Mouse (Mus musculus) heart, embryonic 14.5 days (tissue): Measurements from ENCODE around the gene Tbc1d2b. TPM values are rescaled to one million over a fixed set of nuclear protein-coding genes. Genes with fewer than 3 reads are reported as not detected.

Experiments
- ATAC-seq: fragments of 200-750 bp; cut with Nextera tagmentation; 2 replicates; pipeline ENCODE4 v1.8.0; 2017; ENCODE audit warnings: low read depth, moderate TSS enrichment; ENCODE audit not compliant: insufficient number of reproducible peaks, insufficient read depth, low FRiP score
- H3K27ac ChIP-seq, 2 experiments: fragments of 200-500 bp in 1 of 2; fragments of 300-500 bp in 1 of 2; sonication (generic) in 1 of 2; replicated peaks in 1 of 2; 2 replicates each; pipeline ENCODE4 v1.5.1; 2012 to 2014; ENCODE audit warnings: low read depth in 2 of 2, low read length in 2 of 2, control low read depth in 1 of 2, mild to moderate bottlenecking in 1 of 2, mixed read lengths in 1 of 2; ENCODE audit not compliant: control insufficient read depth in 1 of 2, insufficient read depth in 1 of 2
- H3K27me3 ChIP-seq: fragments of 300-500 bp; sonication (generic); 2 replicates; pipeline ENCODE4 v1.6.1; 2014; ENCODE audit warnings: mild to moderate bottlenecking, low read length, control low read depth; ENCODE audit not compliant: control insufficient read depth, insufficient read depth
- H3K36me3 ChIP-seq: fragments of 300-500 bp; sonication (generic); 2 replicates; pipeline ENCODE4 v1.6.1; 2014; ENCODE audit warnings: mild to moderate bottlenecking, control low read depth, low read length, mixed read lengths; ENCODE audit not compliant: control insufficient read depth, insufficient read depth
- H3K4me1 ChIP-seq, 2 experiments: fragments of 200-500 bp in 1 of 2; fragments of 300-500 bp in 1 of 2; sonication (generic) in 1 of 2; 2 replicates each; pipeline ENCODE4 v1.6.1; 2012 to 2014; ENCODE audit warnings: low read length in 2 of 2, control low read depth in 1 of 2, mixed read lengths in 1 of 2; ENCODE audit not compliant: control insufficient read depth in 2 of 2, insufficient read depth in 2 of 2
- H3K4me2 ChIP-seq: fragments of 300-500 bp; sonication (generic); 2 replicates; pipeline ENCODE4 v1.6.1; 2014; ENCODE audit warnings: mild to moderate bottlenecking, low read length
- H3K4me3 ChIP-seq, 2 experiments: fragments of 200-500 bp in 1 of 2; fragments of 300-500 bp in 1 of 2; sonication (generic) in 1 of 2; 2 replicates each; pipeline ENCODE4 v1.5.1; 2012 to 2014; ENCODE audit warnings: low read length in 2 of 2, mild to moderate bottlenecking in 2 of 2, control low read depth in 1 of 2, low read depth in 1 of 2, moderate library complexity in 1 of 2; ENCODE audit not compliant: control insufficient read depth in 1 of 2, insufficient read depth in 1 of 2
- H3K9ac ChIP-seq: fragments of 300-500 bp; sonication (generic); 2 replicates; pipeline ENCODE4 v1.6.1; 2014; ENCODE audit warnings: mild to moderate bottlenecking, low read length
- H3K9me3 ChIP-seq: fragments of 300-500 bp; sonication (generic); 2 replicates; pipeline ENCODE4 v1.6.1; 2016; ENCODE audit warnings: low read length, control low read depth; ENCODE audit not compliant: control insufficient read depth
- WGBS: fragments of 180-500 bp; shearing (Covaris S2); extraction: QIAGEN DNeasy Blood & Tissue Kit; methylation state at CpG from one replicate; pipeline ENCODE4 v1.1.7; 2014; 5-methylcytosine and 5-hydroxymethylcytosine counted together
- polyA plus RNA-seq: library from polyadenylated mRNA; unstranded; fragments of >200 nt; fragmentation: Nextera tagmentation; extraction: Ambion mirVana; gene quantifications from 2 replicates; pipeline ENCODE4 v1.2.1, GENCODE M21; 2014

Gene Tbc1d2b
- polyA plus RNA-seq, 1 experiment from 2014 or later, result 7.1 TPM

DNA sequence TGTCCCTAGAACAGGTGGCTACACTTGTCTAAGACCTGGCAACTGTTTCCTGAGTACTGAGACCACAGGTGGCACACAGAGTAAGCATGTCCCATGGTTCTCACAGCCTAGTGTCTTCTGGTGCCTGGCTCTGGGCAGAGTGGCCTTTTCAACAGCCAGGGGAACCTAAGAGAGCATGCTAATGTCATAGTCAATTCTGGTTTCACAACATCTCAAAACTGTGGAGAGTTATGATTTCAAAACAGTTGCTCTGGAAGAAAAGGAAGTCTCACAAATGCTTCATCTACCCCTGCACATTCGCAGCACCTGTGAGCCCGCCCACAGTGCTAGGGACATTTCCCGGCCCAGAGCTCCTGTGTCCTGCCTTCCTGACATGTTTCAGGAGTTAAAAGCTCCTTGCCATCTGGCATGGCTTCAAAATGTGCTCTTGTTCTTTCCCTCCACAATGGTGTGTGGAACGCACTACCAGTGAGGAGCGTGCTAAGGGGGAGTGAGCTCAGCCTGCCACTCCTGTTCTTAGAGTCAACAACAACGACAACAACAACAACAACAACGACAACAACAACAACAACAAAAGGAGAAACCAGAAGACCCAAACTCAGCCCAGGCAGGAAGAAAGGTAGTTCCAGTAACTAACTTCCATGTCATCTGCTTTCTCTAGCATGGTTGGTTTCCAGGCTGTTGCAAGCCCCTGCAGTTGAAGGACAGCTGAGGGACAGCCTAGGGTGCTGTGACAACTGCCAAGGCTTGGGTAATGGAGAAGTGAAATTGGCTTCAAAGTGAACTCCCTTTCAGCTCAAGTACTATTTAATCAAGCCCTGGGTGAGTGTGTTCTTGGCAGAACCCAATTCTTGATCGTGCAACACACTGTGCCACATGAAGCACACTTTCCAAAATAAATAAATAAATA is 37.6 kb downstream of the Tbc1d2b start:
- 76% methylated on average over 8 of the region's 8 CpGs for WGBS
- no peaks in the 10 kb centered on the region for H3K9me3 ChIP-seq
- H3K4me3 ChIP-seq, result no peak overlapping the region
- H3K27me3 ChIP-seq, result no peaks in the 10 kb centered on the region
- no peak overlapping the region for H3K27ac ChIP-seq
- peaks cover 14% of the 10 kb centered on the region in 2 experiments for H3K4me1 ChIP-seq
- no peak for ATAC-seq
- H3K4me2 ChIP-seq, result no peak overlapping the region
- no peak overlapping the region for H3K9ac ChIP-seq
- peaks cover 4% of the 10 kb centered on the region; the same call in 1 of the 2 replicates for H3K36me3 ChIP-seq

DNA sequence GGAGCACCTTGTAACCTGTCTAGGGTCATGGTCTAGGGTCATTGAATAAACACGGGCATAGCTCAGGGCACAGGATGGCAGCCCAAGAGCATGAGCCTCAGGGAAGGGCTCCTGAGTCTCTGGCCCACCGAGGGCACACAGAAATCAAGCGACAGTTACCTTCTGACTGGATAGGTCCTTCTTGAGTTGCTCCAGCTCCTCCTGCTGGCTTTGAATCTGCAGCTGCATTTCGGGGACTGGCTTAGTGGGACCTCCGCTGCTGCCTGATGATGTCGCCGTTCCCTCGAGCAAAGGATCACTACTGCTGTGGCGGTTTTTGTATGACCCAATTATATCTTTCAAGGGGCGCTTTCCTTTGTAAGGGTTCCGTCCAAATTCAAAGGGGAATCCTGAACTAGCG is 43.4 kb downstream of the Tbc1d2b start:
- no peak overlapping the region for H3K9ac ChIP-seq
- WGBS, result 76% methylated on average over 12 of the region's 12 CpGs
- no peak overlapping the region for H3K4me2 ChIP-seq
- no peaks in the 10 kb centered on the region for H3K9me3 ChIP-seq
- H3K36me3 ChIP-seq, result peaks cover 29% of the 10 kb centered on the region
- H3K4me1 ChIP-seq, result peaks cover 14 to 16% of the 10 kb centered on the region in 2 experiments
- no peak overlapping the region for H3K27ac ChIP-seq
- no peak for ATAC-seq
- no peaks in the 10 kb centered on the region for H3K27me3 ChIP-seq
- H3K4me3 ChIP-seq, result no peak overlapping the region

DNA sequence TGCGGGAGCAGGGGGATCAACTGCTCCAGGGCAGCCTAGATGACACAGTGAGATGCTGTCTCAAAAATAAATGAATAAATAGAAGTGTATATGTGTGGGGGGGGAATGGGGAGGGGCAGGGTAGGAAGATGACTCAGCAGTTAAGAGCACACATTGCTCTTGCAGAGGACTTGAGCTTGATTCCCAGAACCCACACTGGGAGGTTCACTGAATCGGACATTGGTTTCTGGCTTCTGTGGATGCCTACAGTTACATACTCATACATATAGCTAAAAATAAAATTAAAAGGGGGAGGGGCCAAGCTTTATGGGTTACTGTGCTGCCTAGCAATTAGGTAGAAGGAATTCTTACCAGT is 43.9 kb downstream of the Tbc1d2b start:
- no peak overlapping the region for H3K4me3 ChIP-seq
- H3K27me3 ChIP-seq, result no peaks in the 10 kb centered on the region
- ATAC-seq, result no peak
- peaks cover 34% of the 10 kb centered on the region for H3K36me3 ChIP-seq
- H3K27ac ChIP-seq, result no peak overlapping the region
- WGBS, result 59% methylated on average over 2 of the region's 2 CpGs
- peaks cover 14 to 16% of the 10 kb centered on the region in 2 experiments for H3K4me1 ChIP-seq
- H3K4me2 ChIP-seq, result no peak overlapping the region
- H3K9ac ChIP-seq, result no peak overlapping the region
- no peaks in the 10 kb centered on the region for H3K9me3 ChIP-seq

- peak overlapping the region; percentile 31 to 37; a peak in 3 of 4 replicates for H3K27ac ChIP-seq
- no peak for ATAC-seq
- no peak overlapping the region for H3K9ac ChIP-seq
- H3K9me3 ChIP-seq, result no peaks in the 10 kb centered on the region
- H3K4me3 ChIP-seq, result no peak overlapping the region
- H3K4me2 ChIP-seq, result no peak overlapping the region
- no peaks in the 10 kb centered on the region for H3K27me3 ChIP-seq
- H3K36me3 ChIP-seq, result peaks cover 34% of the 10 kb centered on the region
- WGBS, result 58% methylated on average over 21 of the region's 21 CpGs
- H3K4me1 ChIP-seq, result peaks cover 14 to 16% of the 10 kb centered on the region in 2 experiments
Observed at GRCm38 (mm10) chr9:90226081-90226741, 44.4 kb downstream of the Tbc1d2b start.

DNA sequence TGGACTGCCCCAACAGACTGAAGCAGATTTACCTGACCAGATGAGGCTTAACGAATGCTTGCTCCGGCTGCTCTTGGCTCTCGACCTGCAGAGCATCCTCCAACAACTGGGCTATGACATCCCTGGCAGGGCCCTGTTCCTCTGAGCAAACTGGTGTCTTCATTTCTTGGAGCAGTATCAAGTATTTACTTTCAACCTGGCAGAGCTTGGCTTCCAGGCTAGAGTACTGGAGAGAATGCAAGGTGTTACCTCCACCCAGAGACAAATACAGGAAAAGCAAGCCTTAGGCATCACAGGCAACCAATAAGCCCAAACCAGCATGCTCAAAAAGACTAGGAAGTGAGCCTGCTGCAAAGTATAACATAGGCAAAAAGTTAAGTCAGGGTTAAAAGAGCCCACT is 48.3 kb downstream of the Tbc1d2b start:
- Histone ChIP-seq H3K27me3 (no peaks in the 10 kb centered on the region), H3K4me3 (no peak overlapping the region), H3K36me3 (peaks cover 50% of the 10 kb centered on the region), H3K4me1 (peaks cover 14 to 19% of the 10 kb centered on the region in 2 experiments), H3K9me3 (no peaks in the 10 kb centered on the region), H3K27ac (no peak overlapping the region), H3K4me2 (no peak overlapping the region), H3K9ac (no peak overlapping the region)
- ATAC-seq, result no peak
- 81% methylated on average over 3 of the region's 3 CpGs for WGBS

- 23% methylated on average over 4 of the region's 4 CpGs for WGBS
- ATAC-seq, result no peak
- Histone ChIP-seq H3K4me3 (no peak overlapping the region), H3K27ac (no peak overlapping the region), H3K4me2 (no peak overlapping the region), H3K36me3 (peaks cover 35% of the 10 kb centered on the region), H3K27me3 (no peaks in the 10 kb centered on the region), H3K9ac (no peak overlapping the region), H3K9me3 (no peaks in the 10 kb centered on the region), H3K4me1 (peaks cover 8 to 31% of the 10 kb centered on the region in 2 experiments)
Observed at GRCm38 (mm10) chr9:90217501-90217900, 53.1 kb downstream of the Tbc1d2b start.

- Histone ChIP-seq H3K9ac (no peak overlapping the region), H3K27ac (no peak overlapping the region; a peak in 1 of 4 replicates), H3K4me2 (no peak overlapping the region), H3K27me3 (no peaks in the 10 kb centered on the region), H3K4me1 (peaks cover 8 to 30% of the 10 kb centered on the region in 2 experiments), H3K36me3 (peaks cover 29% of the 10 kb centered on the region), H3K4me3 (no peak overlapping the region), H3K9me3 (no peaks in the 10 kb centered on the region)
- ATAC-seq, result no peak
- WGBS, result 55% methylated on average over 11 of the region's 11 CpGs
Observed at GRCm38 (mm10) chr9:90216259-90217001, 54.2 kb downstream of the Tbc1d2b start.
